In genomic region chr10:22843440-22844361, GRCm38 (mm10) we compare ENCODE assay signal across 9 mouse cellular contexts. TPM values are rescaled to one million over a fixed set of nuclear protein-coding genes. Genes with fewer than 3 reads are reported as not detected.
DNase-seq lines count a peak whose midpoint lies in the region; ATAC-seq lines count a peak whose summit lies in the region.
"Had no signal": no experiment of that assay in that cellular context is flagged by ENCODE, and none has a peak within 500 bp of the region (broad histone marks: within the 10 kb centered on the region; RNA-seq: fewer than 3 reads in every experiment).

No protein-coding gene starts in this region.

- H3K4me3 ChIP-seq in kidney, embryonic 15.5 days (replicated peaks), result peak overlapping the region; percentile 30
- 0 out of 2 replicates have a peak overlapping the region, but pooled peaks have one; percentile 2 for H3K4me3 ChIP-seq in intestine, embryonic 15.5 days (replicated peaks)
- H3K4me3 ChIP-seq in neural tube, embryonic 13.5 days, result no peak overlapping the region; the same call in 1 of the 2 replicates

- peaks cover 28% of the 10 kb centered on the region; the same call in 1 of the 2 replicates for H3K27me3 ChIP-seq in kidney, embryonic 15.5 days
- H3K27me3 ChIP-seq in intestine, embryonic 15.5 days (replicated peaks), result peaks cover 8% of the 10 kb centered on the region
- H3K27me3 ChIP-seq in neural tube, embryonic 13.5 days, result peaks cover 75% of the 10 kb centered on the region

- no peak for DNase-seq in kidney, adult 9 months
- peak; percentile 55 for DNase-seq in embryo, embryonic 9.5 days (ENCODE audit: extremely low spot score)
- DNase-seq in urinary bladder, adult 2 months (ENCODE audit: low spot score), result no peak
- DNase-seq in spleen, postnatal 10 days (ENCODE audit: low spot score in 2 of 2), result no peak
- no peak for DNase-seq in urinary bladder, postnatal 10 days (ENCODE audit: low spot score)

- no peaks in the 10 kb centered on the region for H3K9me3 ChIP-seq in kidney, embryonic 15.5 days (replicated peaks)
- no peaks in the 10 kb centered on the region for H3K9me3 ChIP-seq in intestine, embryonic 15.5 days
- no peaks in the 10 kb centered on the region for H3K9me3 ChIP-seq in neural tube, embryonic 13.5 days

- H3K9ac ChIP-seq in kidney, embryonic 15.5 days, result peak overlapping the region; percentile 26; the same call in 1 of the 2 replicates
- peak overlapping the region; percentile 20; the same call in 1 of the 2 replicates for H3K9ac ChIP-seq in intestine, embryonic 15.5 days
- H3K9ac ChIP-seq in neural tube, embryonic 13.5 days, result no peak overlapping the region
- H3K9ac ChIP-seq: liver, embryonic 14.5 days had no signal

- ATAC-seq in kidney, embryonic 15.5 days (replicated peaks; ENCODE audit: low FRiP score), result peak; percentile 69
- no peak for ATAC-seq in intestine, embryonic 15.5 days
- peak; percentile 79 for ATAC-seq in neural tube, embryonic 13.5 days (ENCODE audit: low read depth)

- peaks cover 36% of the 10 kb centered on the region for H3K4me1 ChIP-seq in kidney, embryonic 15.5 days
- H3K4me1 ChIP-seq in intestine, embryonic 15.5 days (replicated peaks), result peaks cover 8% of the 10 kb centered on the region; the same call in 1 of the 2 replicates
- H3K4me1 ChIP-seq in neural tube, embryonic 13.5 days (replicated peaks), result peaks cover 15% of the 10 kb centered on the region

- H3K27ac ChIP-seq in kidney, embryonic 15.5 days, result peak overlapping the region; percentile 75
- no peak overlapping the region for H3K27ac ChIP-seq in intestine, embryonic 15.5 days
- no peak overlapping the region for H3K27ac ChIP-seq in neural tube, embryonic 13.5 days (replicated peaks)
- H3K27ac ChIP-seq: liver, embryonic 14.5 days had no signal

- WGBS in kidney, embryonic 15.5 days, result 2% methylated on average over 26 of the region's 26 CpGs
- 9% methylated on average over 26 of the region's 26 CpGs for WGBS in intestine, embryonic 15.5 days
- under 1% methylated on average over 26 of the region's 26 CpGs for WGBS in neural tube, embryonic 13.5 days

- no peaks in the 10 kb centered on the region for H3K36me3 ChIP-seq in kidney, embryonic 15.5 days
- H3K36me3 ChIP-seq in intestine, embryonic 15.5 days, result no peaks in the 10 kb centered on the region
- H3K36me3 ChIP-seq in neural tube, embryonic 13.5 days, result no peaks in the 10 kb centered on the region

- peak overlapping the region; percentile 58 for H3K4me2 ChIP-seq in kidney, embryonic 15.5 days
- H3K4me2 ChIP-seq in intestine, embryonic 15.5 days (replicated peaks), result peak overlapping the region; percentile 48
- H3K4me2 ChIP-seq in neural tube, embryonic 13.5 days, result peak overlapping the region; percentile 40

RNA-seq across cellular contexts. Expression of gene Tcf21, which starts 23.7 kb away (rescaled TPM):
- 325 and 329 TPM in 2 replicates for polyA plus RNA-seq in kidney, embryonic 15.5 days (2015; fragmentation: Nextera tagmentation; extraction: Ambion mirVana)
- polyA plus RNA-seq in intestine, embryonic 15.5 days (2015; fragmentation: Nextera tagmentation; extraction: Ambion mirVana), result 151 and 186 TPM in 2 replicates
- polyA plus RNA-seq in neural tube, embryonic 13.5 days (2015; fragmentation: Nextera tagmentation; extraction: Ambion mirVana), result 1.3 and 3.4 TPM in 2 replicates
- polyA plus RNA-seq in urinary bladder, adult 2 months (2012; rRNA removed), result 285 and 296 TPM in 2 replicates

Comparison
In these comparisons a context has a peak if more than half of its experiments do, and no peak if none do; other contexts are left out.
1. RNA of gene Tcf21, which starts 23.7 kb away (polyA plus RNA-seq): 325 to 329 TPM in kidney, embryonic 15.5 days, 285 to 296 TPM in urinary bladder, adult 2 months and 151 to 186 TPM in intestine, embryonic 15.5 days; 1.3 to 3.4 TPM in neural tube, embryonic 13.5 days; every median in the first group is over 10 times any median in the second.
2. Peak in every context shown above with its lines, with median percentiles within 50 percentile points of each other: H3K4me2 ChIP-seq.